Mouse (Mus musculus): ENCODE data around the gene Hormad1. TPM values are rescaled to one million over a fixed set of nuclear protein-coding genes. Genes with fewer than 3 reads are reported as not detected.
"Not testable (repeated sequence)": the region's sequence is repeated elsewhere in the genome, so short reads cannot be mapped to it uniquely, and the experiment has no call there.

The Hormad1 gene
- total RNA-seq, 1 experiment from 2014 or later: not detected

DNA sequence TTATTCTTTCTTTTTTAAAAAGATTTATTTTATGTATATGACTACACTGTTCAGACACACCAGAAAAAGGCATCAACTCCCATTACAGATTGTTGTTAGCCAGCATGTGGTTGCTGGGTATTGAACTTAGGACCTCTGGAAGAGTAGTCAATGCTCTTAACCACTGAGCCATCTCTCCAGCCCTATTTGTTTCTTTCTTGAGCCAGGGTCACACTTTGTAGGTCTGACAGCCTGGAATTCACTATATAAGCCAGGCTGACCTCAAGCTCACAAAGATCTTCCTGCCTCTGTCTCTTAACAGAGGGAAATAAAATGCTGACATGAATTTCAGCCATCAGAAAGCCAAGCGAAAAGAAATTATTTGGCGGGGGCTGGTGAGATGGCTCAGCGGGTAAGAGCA lies 10.1 kb downstream of the Hormad1 start:
- DNase-seq: no peak

DNA sequence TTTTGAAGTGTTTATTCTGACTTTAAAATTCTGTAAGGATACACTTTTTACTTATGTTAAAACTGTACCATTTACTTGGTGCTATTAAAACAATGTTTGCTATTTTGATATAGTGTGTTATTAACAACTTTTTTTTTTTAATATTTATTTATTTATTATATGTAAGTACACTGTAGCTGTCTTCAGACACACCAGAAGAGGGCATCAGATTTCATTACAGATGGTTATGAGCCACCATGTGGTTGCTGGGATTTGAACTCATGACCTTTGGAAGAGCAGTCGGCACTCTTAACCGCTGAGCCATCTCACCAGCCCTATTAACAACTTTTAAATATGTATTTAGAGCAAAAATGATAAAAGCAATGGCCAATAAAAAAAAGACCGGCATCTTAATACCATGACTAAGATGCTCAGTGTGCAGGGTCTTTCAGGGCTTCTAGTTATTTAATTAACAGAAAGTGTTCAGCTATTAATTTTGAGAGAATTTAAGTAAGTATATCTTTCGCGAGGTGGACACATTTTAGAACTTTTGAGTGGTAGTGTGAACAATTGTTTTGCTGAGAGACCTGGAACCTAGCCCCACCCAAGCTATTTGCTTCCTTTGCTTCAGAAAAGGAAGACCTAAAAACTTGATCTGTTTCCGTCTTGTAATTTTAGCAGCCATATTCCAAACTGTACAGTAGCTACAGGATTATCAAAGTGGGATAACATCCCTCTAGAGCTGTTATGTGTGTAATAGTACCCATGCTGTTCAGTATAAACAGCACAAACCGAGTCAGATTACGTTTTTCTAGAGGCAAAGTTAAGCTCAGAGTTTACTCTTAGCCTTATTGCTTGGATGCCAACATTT lies 28.5 kb downstream of the Hormad1 start:
- DNase-seq: no peak

DNA sequence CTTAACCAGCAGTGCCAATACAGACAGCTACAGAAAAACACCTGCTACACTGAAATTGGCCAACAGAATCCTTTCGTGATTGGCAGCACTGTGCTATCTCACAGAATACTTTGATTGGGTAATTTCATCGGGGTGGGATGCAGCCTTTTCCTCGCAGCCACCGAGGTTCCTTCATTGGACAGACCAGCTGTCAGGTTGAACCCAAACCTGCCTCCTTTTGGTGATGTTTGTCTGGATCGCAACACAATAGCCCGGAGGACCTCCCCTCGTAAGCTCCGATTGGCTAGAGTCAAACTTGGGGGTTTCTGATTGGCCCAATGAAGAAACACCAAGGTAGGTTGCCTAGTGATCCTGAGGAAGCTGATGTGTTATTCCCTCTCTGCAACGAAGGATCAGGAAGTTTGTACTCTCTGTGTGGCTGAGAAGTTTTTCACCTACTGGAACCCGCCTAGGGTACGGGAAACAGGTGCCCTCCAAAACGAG lies 29.2 kb downstream of the Hormad1 start, which contains the start of gene Golph3l:
Golph3l (plus strand) TSS at position 331 of the 483 bp plus-strand sequence.
- DNase-seq: peak; percentile 96

DNA sequence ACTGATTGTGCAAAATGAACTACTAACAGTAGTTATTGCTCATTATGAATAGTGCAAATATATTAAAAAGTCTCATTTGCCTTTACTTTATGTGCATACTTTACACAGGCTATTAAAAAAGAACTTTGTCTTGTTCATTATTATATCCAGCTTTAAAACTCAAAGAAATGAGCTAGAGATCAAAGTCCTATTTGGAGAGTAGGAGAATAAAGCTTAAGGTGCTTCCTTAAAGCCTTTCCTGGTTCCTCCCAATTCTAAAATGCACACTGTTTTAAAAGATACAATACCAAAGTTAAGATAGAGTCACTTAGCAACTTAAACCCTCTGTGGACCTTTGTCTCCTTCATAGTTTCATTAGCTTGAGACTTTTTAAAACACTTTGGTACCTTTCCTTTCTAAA lies 39.3 kb downstream of the Hormad1 start:
- DNase-seq: no peak

DNA sequence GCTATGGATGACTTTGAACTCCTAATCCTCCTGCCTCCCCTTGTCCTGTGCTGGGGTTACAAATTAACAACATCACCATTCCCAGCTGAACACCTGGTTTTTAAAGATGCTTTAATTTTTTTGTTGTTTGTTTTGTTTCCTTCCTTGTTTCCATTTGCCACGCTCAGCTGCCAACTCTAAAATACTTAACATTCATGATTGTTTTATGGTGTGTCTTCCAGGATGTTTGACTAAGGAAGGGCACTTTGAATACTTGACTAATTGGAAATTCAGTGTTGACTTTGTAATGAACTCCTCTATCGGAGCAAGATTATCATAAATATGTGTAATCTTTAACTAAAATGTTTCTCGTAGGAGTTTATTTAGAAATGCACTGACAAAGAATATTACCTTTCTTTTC lies 41.8 kb downstream of the Hormad1 start:
- no peak for DNase-seq

DNA sequence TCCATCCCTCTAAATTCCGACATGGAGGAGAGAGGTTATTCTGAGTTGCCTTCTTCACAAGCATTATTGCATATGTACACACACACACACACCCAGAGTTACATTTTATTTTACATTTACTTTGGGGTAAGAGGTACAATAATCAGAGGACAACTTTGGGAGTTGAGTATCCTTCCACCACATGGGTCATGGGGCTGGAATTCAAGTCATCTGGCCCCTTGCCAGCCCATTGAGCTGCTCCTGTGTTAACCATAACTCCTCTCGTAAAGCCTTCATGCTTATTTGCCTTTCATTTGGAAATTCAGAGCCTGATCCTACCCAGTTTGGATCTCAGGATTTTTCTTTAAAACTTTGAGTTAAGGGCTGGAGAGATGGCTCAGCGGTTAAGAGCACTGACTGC lies 46.6 kb downstream of the Hormad1 start:
- no peak for DNase-seq

DNA sequence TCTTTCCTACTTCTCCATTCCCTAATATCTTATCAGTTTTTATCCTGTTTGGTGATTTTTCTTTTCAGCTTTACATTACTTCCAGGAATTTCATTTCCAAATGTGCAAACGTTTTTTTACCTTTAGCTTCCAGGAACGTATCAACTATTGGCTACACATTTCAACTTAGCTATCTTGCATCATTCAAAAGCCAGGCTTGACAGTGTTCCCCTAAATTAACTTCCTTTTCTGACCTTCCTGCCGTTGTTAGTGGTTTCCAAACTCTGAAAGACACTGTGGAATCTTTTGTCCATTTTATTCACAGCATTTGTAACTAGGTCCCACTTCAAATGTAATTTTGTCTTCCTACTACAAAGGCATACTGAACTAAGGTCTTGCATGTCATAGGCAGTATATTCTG lies 49.7 kb downstream of the Hormad1 start:
- no peak for DNase-seq

DNA sequence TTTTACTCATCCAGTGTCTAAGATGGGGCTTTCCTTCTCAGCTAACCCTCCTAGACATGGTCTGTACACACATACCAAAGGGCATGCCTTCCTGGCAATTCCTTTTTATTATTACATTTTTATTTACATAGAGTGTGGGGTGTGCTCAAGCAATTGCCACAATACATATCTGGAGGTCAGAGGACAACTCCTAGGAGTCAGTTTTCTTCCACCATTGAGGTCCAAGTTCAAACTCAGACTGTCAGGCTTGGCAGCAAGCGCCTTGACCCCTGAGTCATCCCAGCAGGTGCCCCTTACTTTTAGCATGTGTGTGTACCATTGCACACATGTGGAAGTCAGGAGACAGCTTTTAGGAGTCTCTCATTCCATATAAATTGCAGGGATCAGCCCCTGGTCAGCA lies 54.5 kb downstream of the Hormad1 start:
- no peak for DNase-seq

DNA sequence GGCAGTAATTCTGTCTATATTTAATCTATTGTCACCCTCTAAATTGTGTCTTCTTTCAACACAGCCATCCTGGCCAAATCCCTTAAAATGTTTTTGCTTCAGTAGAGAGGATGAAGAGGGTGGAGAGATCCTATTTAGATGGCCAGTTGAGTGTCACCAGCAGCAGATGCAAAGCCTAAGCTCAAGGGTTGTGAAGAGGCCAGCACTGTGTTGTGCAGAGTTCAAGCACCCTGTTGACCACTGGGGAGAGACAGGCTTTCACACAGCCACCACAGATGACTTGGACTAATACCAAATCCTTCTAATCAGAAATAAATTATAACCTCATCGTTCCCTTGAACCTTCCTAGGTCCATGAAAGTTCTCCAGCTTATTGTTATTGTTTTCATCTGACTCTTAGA lies 59.0 kb downstream of the Hormad1 start:
- DNase-seq: no peak

DNA sequence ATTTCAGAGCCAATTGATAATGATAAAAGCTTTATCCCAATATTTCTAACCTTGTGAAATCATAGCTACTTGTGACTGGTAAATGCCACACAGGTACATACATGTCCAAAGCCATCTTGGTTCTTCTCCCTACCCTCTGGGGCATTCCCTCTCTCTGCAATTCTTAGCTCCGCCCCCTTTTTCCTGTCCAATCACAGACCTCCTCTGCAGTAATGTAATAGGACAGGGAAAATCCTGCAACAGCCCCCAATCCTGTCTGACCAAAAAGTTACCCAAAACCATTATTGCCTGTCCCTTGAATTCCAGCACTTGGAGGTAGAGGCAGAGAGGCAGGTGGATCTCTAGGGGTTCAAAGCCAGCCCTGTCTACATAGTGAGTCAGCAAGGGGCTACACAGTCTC lies 61.8 kb downstream of the Hormad1 start:
- no peak for DNase-seq

DNA sequence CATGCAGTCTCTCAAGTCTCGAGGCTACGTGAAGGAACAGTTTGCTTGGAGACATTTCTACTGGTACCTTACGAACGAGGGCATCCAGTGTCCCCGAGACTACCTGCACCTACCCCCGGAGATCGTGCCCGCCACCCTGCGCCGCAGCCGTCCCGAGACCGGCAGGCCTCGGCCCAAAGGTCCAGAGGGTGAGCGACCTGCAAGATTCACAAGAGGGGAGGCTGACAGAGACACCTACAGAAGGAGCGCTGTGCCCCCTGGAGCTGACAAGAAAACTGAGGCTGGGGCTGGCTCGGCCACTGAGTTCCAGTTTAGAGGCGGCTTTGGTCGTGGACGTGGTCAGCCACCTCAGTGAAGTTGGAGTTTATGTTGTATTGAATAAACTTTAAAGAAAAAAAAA lies 62.9 kb downstream of the Hormad1 start:
- not testable (repeated sequence) for DNase-seq

DNA sequence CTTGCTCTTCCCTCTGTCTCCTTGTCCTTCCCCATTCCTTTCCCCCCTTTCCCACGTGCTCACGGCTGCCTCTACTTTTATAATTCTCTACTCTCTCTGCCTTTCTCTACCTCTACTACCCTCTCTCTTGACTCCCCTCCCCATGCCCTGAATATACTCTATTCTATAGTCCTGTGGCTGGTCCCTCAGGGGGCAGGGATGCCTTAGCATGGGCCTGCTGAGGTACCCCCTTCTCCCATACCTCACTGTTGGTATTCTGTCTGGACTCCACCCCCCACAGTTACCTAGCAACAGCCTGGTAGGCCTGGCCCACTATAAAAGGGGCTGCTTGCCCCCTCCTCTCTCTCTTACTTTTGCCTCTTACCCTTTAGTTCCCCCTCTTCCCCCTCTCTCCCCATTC lies 64.1 kb downstream of the Hormad1 start:
- DNase-seq: no peak

DNA sequence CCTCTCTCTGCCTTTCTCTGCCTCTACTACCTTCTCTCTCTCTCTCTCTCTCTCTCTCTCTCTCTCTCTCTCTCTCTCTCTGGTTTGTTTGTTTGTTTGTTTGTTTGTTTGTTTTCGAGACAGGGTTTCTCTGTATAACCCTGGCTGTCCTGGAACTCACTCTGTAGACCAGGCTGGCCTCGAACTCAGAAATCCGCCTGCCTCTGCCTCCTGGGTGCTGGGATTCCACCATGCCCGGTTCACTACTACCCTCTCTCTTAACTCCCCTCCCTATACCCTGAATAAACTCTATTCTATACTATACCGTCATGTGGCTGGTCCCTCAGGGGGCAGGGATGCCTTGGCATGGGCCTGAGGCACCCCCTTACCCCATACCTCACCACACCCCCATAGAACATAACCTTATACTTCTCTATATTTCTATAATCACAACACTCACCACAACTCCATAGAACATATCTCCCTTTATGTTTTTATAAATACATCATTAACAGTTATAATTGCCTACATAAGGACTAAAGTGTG lies 64.6 kb downstream of the Hormad1 start:
- DNase-seq: not testable (repeated sequence)

DNA sequence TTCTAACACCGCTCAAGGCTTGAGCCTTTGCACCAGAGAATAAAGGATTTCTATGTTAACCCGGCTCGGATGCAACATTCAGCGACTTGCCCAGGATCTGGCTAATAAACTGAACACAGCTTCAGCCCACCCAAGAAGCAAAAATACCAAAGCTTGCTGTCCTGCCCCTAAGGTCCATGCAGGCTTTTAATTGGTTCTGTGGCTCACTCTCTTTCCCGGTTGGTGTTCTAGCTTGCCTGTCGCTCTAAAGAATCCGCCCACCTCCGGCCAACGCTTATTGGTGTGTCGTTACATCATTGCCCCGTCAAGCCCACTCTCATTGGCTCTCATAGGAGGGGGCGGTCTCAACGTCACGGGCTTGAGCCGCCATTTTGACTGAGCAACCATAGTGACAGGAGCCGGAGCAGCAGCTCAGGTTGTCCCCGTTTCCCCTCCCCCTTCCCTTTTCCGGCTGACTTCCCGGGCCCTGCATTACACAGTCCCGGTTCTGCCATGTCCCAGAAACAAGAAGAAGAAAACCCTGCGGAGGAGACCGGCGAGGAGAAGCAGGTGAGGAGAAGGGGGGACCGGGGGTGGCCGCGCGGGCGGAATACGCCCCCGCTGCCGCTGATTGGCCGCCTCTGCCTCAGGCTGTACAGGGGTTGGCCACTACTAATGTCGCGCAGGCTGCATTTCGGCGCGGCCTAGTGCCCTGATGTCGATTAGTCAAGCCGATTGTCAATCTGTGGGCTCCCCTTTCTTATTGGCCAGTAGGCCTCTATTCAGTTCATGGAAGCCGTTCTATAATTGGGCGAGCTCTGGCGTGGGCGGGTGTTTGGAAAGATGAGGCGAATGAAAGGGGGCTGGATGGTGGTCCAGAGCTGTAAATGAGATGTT lies 65.4 kb downstream of the Hormad1 start, which contains the start of gene Ensa:
Ensa (plus strand) TSS at position 366 of the 876 bp plus-strand sequence.
- peak; percentile 98 for DNase-seq

DNA sequence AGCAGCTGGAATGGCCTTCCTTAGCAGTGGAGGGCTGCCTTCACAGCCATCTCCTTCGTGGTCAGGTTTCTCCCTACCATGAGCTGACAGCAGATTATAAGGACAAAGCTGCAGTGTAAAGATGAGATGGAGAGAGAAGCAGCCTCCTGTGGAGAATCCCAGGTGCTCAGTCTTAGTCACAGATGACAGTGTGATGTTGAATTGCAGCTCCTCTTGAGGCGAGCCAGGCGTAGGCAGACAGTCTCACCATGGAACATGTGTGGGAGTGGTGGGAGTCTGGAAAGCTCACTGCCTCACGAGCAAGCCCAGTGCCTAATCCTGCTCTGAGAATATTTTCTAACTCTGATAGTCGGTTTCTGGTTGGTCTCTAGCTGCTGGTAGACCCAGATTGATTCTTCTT lies 68.3 kb downstream of the Hormad1 start:
- DNase-seq: no peak

DNA sequence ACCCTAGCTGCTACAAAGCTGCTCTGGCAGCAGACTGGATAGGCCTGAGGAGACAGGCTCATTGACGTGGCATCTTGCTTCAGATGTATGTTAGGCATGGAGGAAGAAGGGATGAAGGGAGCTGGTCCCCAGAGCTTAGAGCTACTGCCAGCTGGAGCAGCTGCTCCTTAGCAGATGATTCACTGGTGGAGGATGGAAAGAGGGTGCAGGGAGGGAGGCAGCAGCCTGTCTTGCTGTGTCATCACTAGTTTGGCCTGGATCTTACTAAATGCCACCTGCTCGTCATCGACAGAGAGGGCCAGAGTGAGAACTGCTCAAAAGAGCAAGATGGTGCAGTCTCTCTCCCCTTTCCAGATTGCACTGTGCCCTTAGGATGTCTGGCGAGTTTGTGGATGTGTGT lies 70.3 kb downstream of the Hormad1 start:
- peak; percentile 61 for DNase-seq

DNA sequence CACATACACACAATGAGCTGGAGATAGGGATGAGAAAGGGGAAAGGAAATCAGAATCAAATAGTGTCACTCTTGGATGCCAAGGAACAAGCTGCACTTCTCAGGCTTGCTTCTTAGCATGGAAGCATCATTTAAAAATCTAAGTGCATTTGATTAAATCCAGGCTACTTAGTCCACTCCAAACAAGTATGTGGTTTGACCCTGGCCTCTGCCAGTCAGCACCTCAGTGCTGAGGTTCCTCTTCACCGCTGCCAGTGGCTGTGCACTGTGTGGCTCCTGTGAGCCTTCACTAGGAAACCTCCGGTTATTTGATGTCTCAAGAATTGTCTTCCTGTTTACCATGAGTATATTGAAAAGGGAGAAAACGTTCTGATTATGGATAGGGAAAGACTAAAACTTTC lies 71.4 kb downstream of the Hormad1 start:
- no peak for DNase-seq

DNA sequence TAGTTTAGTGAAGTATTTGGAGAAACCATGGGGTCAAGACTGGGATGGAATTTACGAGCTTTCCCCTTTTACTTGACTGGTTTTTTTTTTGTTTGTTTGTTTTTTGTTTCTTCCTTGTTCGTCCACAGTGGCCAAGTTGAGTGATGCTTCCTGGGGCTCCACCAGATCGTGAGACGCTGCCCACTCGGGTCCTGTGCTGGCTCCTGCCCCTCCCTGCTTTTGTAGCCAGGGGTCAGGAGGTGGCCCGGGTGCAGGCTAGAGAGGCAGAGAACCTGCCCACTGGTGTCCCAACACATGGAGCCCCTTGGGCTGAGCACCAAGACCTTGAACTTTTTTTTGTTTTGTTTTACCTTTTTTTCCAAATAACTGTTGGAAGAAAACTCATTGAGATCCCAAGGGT lies 71.8 kb downstream of the Hormad1 start:
- no peak for DNase-seq

DNA sequence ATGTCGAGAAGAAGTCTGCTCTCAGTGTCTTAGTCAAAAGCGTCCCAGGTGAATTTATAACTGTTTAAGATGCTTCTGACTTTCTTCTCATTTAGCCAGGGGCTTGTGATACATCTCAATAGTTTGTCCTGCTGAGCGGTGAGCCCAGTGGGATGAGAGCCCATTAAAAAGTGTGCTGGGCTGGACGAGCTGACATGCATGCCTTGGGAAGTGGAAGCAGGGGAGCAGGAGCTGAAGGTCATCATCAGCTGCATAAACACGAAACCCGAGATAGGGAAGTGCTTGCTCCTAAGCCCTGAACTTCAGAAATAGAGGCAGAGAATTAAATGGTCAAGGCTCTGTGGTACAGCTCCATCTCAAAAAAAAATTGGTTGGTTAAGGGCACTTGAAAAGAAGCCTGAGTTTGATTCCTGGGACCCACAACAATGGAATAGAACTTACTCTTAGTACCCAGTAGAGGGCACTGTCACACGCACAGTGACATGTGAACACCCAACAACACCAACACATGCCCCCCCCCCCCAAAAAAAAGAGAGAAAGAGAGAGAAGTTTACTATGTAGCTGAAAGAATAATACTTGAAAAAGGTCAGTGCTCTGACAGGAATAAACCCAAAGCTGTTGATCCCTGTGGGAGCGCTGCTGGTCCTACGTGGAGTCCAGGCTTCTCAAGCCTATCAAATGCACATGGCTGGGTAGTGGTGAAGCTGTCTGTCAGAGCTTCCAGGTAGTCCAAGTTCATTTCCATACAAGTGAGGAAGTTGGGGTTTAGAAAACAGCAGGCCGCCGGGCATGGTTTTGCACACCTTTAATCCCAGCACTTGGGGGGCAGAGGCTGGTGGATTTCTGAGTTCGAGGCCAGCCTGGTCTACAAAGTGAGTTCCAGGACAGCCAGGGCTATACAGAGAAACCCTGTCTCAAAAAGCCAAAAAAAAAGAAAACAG lies 73.4 kb downstream of the Hormad1 start:
- peak; percentile 46 for DNase-seq

DNA sequence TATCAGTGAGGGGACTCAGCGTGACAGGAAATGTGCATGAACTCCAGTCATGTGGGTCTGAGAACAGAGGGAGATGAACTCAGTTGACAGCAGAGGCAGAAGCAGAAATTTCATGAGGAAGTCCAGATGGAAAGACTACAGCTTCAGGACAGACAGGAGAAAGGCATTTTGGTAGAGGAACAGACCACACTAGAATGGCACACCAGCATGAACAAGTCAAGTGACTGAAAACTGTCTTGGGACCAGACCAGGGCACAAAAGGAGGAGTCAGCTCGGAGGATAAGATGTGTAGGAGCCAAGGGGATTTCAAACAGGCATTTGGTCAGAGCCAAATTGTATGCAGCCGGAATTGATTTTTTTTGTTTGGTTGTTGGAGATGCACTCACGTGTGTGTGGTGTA lies 76.2 kb downstream of the Hormad1 start:
- DNase-seq: no peak

DNA sequence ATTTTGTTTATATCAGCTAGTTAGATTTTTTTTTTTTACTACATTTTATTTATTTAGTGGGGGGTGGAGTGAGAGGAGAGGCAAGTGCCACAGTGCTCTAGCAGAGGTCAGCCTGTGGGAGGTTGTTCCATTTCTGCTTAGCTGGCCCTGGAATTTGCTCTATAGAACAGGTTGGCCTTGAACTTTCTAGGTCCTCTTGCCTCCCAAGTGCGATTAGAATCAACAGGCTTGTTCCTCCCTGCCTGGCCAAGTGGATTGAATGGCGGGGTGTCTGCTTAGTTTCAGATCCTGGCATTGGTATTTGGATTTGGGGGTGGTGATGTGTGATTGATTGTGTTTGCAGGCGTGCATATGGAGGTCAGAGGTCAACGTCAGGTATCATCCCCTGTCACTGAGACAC lies 76.6 kb downstream of the Hormad1 start:
- DNase-seq: no peak
